Mouse (Mus musculus) kidney, adult 2 months (tissue): ENCODE results near the gene Tcf12. TPM values are rescaled to one million over a fixed set of nuclear protein-coding genes. Genes with fewer than 3 reads are reported as not detected.
A peak's percentile ranks its signal among the peaks of the same experiment; 100 is the strongest.

Experiments used
- DNase-seq: peaks from one replicate; pipeline ENCODE4 v3.0.0; 2021
- H3K27ac ChIP-seq: fragments of 200-500 bp; 2 replicates; pipeline ENCODE4 v1.5.1; 2012; ENCODE audit warnings: low read depth, low read length, control low read depth, inconsistent platforms; ENCODE audit not compliant: insufficient read depth
- H3K27me3 ChIP-seq: fragments of 200-500 bp; replicated peaks from 2 replicates; pipeline ENCODE4 v1.6.1; 2012; ENCODE audit warnings: mild to moderate bottlenecking, moderate library complexity, low read length, inconsistent platforms; ENCODE audit not compliant: control insufficient read depth, insufficient read depth
- H3K36me3 ChIP-seq: fragments of 200-500 bp; 2 replicates; pipeline ENCODE4 v1.6.1; 2012; ENCODE audit warnings: mild to moderate bottlenecking, moderate library complexity, low read length, inconsistent platforms; ENCODE audit not compliant: control insufficient read depth, insufficient read depth
- H3K4me1 ChIP-seq: fragments of 200-500 bp; 2 replicates; pipeline ENCODE4 v1.6.1; 2011; ENCODE audit warnings: low read length; ENCODE audit not compliant: control insufficient read depth, insufficient read depth
- H3K4me3 ChIP-seq: fragments of 200-500 bp; 2 replicates; pipeline ENCODE4 v1.5.1; 2011; ENCODE audit warnings: mild to moderate bottlenecking, low read depth, low read length, control low read depth; ENCODE audit not compliant: insufficient read depth
- CTCF ChIP-seq: fragments of 200-500 bp; conservative IDR thresholded peaks from 2 replicates; pipeline ENCODE4 v1.5.1; 2011; ENCODE audit warnings: low read depth, mild to moderate bottlenecking, control low read depth, low read length, moderate library complexity, mixed read lengths; ENCODE audit not compliant: insufficient read depth, insufficient read length
- POLR2A ChIP-seq: fragments of 200-500 bp; IDR thresholded peaks from one replicate; pipeline ENCODE4 v1.6.1; 2011; ENCODE audit warnings: low read depth, low read length, control low read depth
- WGBS: fragments of 180-500 bp; shearing (Covaris S2); methylation state at CpG from one replicate; pipeline ENCODE4 v1.1.7; 2018; 5-methylcytosine and 5-hydroxymethylcytosine counted together
- polyA plus RNA-seq: library from polyadenylated mRNA; depleted of rRNA; stranded (reverse); fragments of >200 nt; gene quantifications from 2 replicates; pipeline ENCODE4 v1.2.3, GENCODE M21; 2012

The Tcf12 gene
- polyA plus RNA-seq, 1 experiment, result 50.0 TPM

DNA sequence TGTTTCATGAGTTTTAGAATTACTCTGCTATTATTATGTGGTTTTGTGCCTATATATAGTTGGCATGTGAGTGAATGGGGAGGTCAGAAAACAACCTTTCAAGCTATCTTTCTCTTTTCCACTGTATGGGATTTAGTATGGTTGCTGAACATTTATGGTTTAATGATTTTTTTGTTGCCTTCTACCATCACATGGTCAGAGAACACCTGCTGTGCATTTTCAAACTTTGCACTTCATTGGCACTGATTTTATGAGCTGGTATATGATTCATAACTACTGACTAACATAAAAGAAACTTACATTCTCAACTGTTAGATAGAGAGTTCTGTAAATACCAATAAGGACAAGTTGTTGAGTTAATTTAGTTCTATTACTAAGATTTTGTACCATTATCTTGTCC is 171.7 kb downstream of the Tcf12 start:
- no peaks in the 10 kb centered on the region for H3K4me1 ChIP-seq
- H3K27ac ChIP-seq, result no peak overlapping the region
- no peaks in the 10 kb centered on the region for H3K36me3 ChIP-seq
- no peak for TF ChIP-seq CTCF
- TF ChIP-seq POLR2A, result no peak
- DNase-seq, result no peak
- H3K4me3 ChIP-seq, result no peak overlapping the region
- H3K27me3 ChIP-seq, result no peaks in the 10 kb centered on the region

DNA sequence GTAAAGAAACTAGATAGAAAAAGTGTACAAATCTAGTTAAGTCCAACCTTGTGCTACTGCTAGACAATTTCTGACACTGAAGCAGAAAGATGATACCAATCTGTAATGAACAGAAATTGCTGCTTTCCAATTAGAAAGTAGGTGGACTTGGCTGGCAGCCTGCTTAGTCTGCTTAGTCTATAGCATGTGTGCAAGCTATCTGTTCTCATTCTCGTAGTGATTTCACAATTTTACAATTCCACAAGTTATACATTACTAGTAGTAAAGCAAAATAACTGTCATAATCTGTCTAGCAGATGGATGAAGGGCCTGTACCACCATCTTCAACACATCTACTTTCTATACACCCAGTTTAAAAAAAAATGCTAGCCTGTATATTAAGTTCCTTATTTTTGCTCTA is 175.5 kb downstream of the Tcf12 start:
- H3K27me3 ChIP-seq, result no peaks in the 10 kb centered on the region
- no peak overlapping the region for H3K27ac ChIP-seq
- TF ChIP-seq POLR2A (no peak), CTCF (no peak)
- 81% methylated on average over 1 of the region's 1 CpGs for WGBS
- no peaks in the 10 kb centered on the region for H3K4me1 ChIP-seq
- no peak for DNase-seq
- H3K36me3 ChIP-seq, result no peaks in the 10 kb centered on the region
- no peak overlapping the region for H3K4me3 ChIP-seq

DNA sequence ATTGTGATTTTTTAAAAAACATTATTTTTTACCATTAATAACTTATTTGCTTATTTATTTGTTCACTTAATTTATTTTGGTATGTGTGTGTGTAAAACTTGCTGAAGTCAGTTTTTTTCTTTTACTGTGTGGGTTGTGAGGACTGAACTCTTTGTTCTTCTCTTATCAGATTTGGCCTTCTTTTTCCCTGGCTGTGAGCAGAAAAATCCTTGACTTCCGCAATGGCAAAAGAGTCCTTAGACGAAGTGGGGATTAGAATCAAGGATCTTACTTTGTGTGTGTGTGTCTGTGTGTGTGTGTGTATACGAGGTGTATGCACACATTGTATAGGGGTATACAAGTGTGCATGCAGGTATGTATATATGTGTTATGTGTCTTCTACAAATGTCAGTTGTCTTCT is 176.8 kb downstream of the Tcf12 start:
- H3K27ac ChIP-seq, result no peak overlapping the region
- 62% methylated on average over 3 of the region's 3 CpGs for WGBS
- no peaks in the 10 kb centered on the region for H3K4me1 ChIP-seq
- H3K4me3 ChIP-seq, result no peak overlapping the region
- H3K36me3 ChIP-seq, result no peaks in the 10 kb centered on the region
- peak; percentile 17 for DNase-seq
- no peaks in the 10 kb centered on the region for H3K27me3 ChIP-seq
- TF ChIP-seq POLR2A (no peak), CTCF (no peak)

DNA sequence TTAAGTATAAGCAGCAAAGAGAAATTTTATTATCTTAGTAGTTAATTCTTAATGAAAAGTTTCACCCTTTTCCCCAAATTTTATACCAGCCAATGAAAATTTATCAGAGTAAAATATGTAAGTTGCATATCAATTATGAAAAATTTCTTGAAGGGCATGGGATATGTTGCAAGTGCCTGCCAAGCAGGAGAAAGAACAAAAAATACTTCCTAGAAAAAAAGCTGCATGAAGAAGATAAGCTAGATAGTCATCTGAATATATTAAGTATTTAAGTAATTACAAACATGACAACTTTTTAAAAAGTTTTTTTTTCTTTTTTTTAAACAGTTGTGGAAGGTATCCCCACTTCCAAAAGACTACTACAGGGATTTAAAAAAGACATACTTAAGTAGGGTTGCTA is 179.7 kb downstream of the Tcf12 start:
- Histone ChIP-seq H3K4me3 (no peak overlapping the region), H3K36me3 (no peaks in the 10 kb centered on the region), H3K27me3 (no peaks in the 10 kb centered on the region), H3K27ac (no peak overlapping the region), H3K4me1 (no peaks in the 10 kb centered on the region)
- TF ChIP-seq POLR2A, result no peak
- no peak for TF ChIP-seq CTCF
- DNase-seq, result no peak

DNA sequence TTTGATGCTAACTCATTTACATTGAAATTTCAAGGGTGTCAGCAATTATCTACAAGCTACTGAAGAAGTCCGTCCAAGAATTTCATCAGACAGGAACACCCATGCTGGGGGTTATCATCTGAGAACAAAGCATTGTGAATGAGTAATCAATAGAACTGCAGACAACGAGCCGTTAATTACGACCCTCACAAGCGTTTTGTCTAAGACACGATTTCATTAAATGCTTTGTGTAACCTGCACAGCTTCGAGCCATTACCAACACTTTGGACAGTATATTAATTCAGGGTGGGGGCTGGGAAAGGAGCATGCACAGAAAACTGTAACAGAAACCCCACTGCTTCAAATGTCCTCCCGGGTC is 180.3 kb downstream of the Tcf12 start:
- Histone ChIP-seq H3K27ac (no peak overlapping the region), H3K4me3 (no peak overlapping the region), H3K27me3 (no peaks in the 10 kb centered on the region), H3K36me3 (no peaks in the 10 kb centered on the region), H3K4me1 (no peaks in the 10 kb centered on the region)
- TF ChIP-seq POLR2A (no peak), CTCF (no peak)
- DNase-seq, result no peak
- whole genome bisulfite sequencing, result 75% methylated on average over 8 of the region's 8 CpGs

DNA sequence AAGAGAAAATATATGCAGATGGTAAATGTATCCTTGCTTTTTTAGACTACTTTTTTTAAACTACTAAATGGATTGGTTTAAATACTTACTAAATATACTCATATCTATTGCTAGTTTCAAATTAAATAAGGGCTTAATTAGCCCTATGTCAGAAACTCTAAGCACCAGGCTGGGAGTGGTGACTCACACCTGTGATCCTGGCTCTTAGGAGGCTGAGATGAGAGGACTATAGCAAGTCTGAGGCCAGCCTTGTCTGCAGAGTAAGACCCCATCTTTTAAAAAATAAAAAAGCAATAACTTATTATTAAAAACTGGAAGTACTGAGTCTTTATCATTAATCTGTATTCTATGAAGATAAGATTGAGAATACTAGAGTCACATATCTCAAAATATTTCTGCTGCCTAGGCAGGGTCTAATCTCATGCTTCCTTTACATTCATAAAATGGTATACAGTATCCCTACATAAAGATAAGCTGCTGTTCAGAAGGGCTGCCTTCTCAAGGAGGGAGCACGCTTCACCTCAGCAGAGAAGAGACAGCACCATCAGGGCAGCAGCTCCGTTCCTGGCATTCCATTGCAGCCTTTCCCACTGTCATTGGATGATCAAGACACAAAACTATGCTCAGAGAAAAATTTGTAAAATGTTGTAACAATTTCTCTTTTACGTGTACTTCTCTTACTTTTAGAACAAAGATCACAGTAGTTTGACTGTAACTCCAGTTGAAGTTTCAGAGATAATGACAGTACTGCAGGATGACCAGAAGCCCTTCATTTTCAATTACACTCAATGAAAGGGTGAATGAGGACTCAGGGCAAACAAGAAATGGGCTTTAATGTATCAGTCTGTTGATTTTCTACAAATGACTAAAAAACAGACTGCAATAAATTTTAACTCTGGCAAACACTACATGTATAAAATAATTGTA is 181.0 kb downstream of the Tcf12 start:
- DNase-seq, result no peak
- TF ChIP-seq POLR2A, result no peak
- TF ChIP-seq CTCF, result no peak
- no peak overlapping the region for H3K4me3 ChIP-seq
- H3K36me3 ChIP-seq, result no peaks in the 10 kb centered on the region
- H3K27ac ChIP-seq, result no peak overlapping the region
- no peaks in the 10 kb centered on the region for H3K27me3 ChIP-seq
- H3K4me1 ChIP-seq, result no peaks in the 10 kb centered on the region
- 88% methylated on average over 3 of the region's 3 CpGs for WGBS

DNA sequence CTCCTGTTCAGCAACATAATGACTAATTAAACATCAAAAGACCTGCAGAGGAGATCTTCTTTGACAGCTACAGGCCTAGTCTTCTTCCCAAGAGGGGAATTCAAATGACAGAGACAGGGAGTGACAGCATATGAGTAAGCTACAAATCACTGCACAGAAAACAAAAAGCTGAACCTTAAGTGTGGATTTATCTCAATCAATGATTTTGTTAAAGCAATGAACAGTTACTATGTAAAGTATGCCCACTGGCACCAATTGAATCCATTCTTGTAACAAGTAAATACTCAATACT is 195.1 kb downstream of the Tcf12 start:
- H3K27me3 ChIP-seq, result no peaks in the 10 kb centered on the region

More for the DNA sequence above, 195.1 kb downstream of the Tcf12 start:
- H3K4me3 ChIP-seq, result no peak overlapping the region
- TF ChIP-seq CTCF (no peak), POLR2A (no peak)
- no peaks in the 10 kb centered on the region for H3K4me1 ChIP-seq
- no peak overlapping the region for H3K27ac ChIP-seq
- DNase-seq, result no peak
- H3K36me3 ChIP-seq, result no peaks in the 10 kb centered on the region
